Mouse (Mus musculus): Measurements from ENCODE around the gene Slc35f6. TPM values are rescaled to one million over a fixed set of nuclear protein-coding genes. Genes with fewer than 3 reads are reported as not detected.
A peak's percentile ranks its signal among the peaks of the same experiment; 100 is the strongest.

The Slc35f6 gene
- polyA plus RNA-seq, 1 experiment from 2014 or later: 28.7 TPM

DNA sequence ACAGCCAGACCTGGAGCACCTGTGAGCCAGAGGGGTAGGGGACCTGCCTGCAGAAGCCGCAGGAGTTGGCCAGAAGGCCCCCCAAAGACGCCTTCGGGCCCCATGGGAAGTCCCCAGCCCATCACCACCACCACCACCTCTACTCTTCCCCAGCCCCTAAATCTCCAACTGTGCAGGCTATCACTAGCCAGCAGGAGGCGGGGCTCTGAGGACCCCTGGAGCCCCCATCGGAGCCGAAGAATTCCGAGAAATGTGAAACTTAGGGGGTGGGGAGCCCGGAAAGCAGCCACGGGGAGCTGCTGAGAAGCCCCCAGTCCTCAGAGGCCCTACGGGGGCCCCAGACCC, 24.9 kb upstream of the Slc35f6 start:
- Histone ChIP-seq H3K27me3 (ENCODE audit: control insufficient read depth, insufficient read depth, low read length) (peaks cover 17% of the 10 kb centered on the region), H3K4me2 (ENCODE audit: low read depth) (peak overlapping the region; percentile 69), H3K36me3 (ENCODE audit: control insufficient read depth, insufficient read depth, low read length) (no peaks in the 10 kb centered on the region), H3K27ac (ENCODE audit: low read depth, low read length) (no peak overlapping the region), H3K4me1 (ENCODE audit: control insufficient read depth, insufficient read depth, low read length) (peaks cover 3% of the 10 kb centered on the region; the same call in 1 of the 2 replicates), H3K4me3 (ENCODE audit: low read depth, low read length) (peak overlapping the region; percentile 30), H3K9me3 (ENCODE audit: control insufficient read depth, low read length) (no peaks in the 10 kb centered on the region), H3K9ac (ENCODE audit: low read length) (peak overlapping the region; percentile 30; the same call in 1 of the 2 replicates)
- no peak for DNase-seq (ENCODE audit: low spot score)
- WGBS: under 1% methylated on average over 10 of the region's 10 CpGs
- no peak for ATAC-seq (ENCODE audit: insufficient read depth, low FRiP score, low TSS enrichment)

DNA sequence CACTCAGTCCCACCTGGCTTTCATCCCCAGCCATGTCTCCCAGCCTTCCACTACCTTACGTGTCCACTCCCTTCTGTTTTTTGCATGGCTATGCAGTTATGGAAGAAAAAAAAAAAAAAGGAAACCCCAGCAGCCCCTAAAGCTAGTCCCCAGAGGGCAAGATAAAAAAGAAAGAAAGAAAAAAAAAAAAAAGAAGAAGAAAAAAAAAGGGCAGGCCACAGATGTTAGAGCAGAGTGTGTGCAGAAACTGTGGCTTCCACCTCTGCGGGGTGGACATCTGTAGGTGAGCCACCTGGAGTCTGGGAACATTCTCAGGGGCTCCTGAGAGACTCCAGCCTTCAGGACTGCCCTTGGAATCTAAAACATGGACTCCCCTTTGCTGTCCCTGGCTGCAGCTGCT, 24.4 kb upstream of the Slc35f6 start:
- H3K4me3 ChIP-seq (ENCODE audit: low read depth, low read length): no peak overlapping the region
- H3K9me3 ChIP-seq (ENCODE audit: control insufficient read depth, low read length): no peaks in the 10 kb centered on the region
- ATAC-seq (ENCODE audit: insufficient read depth, low FRiP score, low TSS enrichment) (no peak), DNase-seq (ENCODE audit: low spot score) (no peak)
- peaks cover 17% of the 10 kb centered on the region for H3K27me3 ChIP-seq (ENCODE audit: control insufficient read depth, insufficient read depth, low read length)
- peaks cover 3% of the 10 kb centered on the region; the same call in 1 of the 2 replicates for H3K4me1 ChIP-seq (ENCODE audit: control insufficient read depth, insufficient read depth, low read length)
- H3K36me3 ChIP-seq (ENCODE audit: control insufficient read depth, insufficient read depth, low read length): no peaks in the 10 kb centered on the region
- no peak overlapping the region for H3K9ac ChIP-seq (ENCODE audit: low read length)
- H3K27ac ChIP-seq (ENCODE audit: low read depth, low read length): no peak overlapping the region
- no peak overlapping the region for H3K4me2 ChIP-seq (ENCODE audit: low read depth)
- 48% methylated on average over 2 of the region's 2 CpGs for WGBS

DNA sequence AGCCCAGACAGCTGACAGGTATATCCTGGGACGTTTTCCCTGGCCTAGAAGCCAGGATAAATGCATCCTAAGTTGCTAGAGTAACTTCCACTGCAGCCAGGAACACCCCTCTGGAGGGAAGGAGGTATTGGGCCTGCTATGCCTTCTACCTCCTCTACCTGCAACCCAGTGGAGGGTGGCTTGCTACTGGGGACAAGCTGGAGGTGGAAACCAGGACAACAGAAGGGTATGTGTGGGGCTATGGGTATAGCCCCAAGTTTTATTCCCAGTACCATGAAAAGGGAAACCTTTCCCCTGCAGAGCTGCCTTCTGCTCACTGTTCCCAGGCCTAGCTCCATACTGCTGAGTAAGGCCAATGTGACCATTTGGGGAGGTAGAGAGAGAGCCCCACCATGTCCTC, 23.4 kb upstream of the Slc35f6 start:
- Histone ChIP-seq H3K36me3 (ENCODE audit: control insufficient read depth, insufficient read depth, low read length) (no peaks in the 10 kb centered on the region), H3K27ac (ENCODE audit: low read depth, low read length) (no peak overlapping the region), H3K9ac (ENCODE audit: low read length) (no peak overlapping the region), H3K4me1 (ENCODE audit: control insufficient read depth, insufficient read depth, low read length) (peaks cover 3% of the 10 kb centered on the region; the same call in 1 of the 2 replicates), H3K4me3 (ENCODE audit: low read depth, low read length) (no peak overlapping the region), H3K4me2 (ENCODE audit: low read depth) (no peak overlapping the region), H3K9me3 (ENCODE audit: control insufficient read depth, low read length) (no peaks in the 10 kb centered on the region), H3K27me3 (ENCODE audit: control insufficient read depth, insufficient read depth, low read length) (peaks cover 17% of the 10 kb centered on the region)
- ATAC-seq (ENCODE audit: insufficient read depth, low FRiP score, low TSS enrichment) (no peak), DNase-seq (ENCODE audit: low spot score) (no peak)
- 35% methylated on average over 1 of the region's 1 CpGs for WGBS

DNA sequence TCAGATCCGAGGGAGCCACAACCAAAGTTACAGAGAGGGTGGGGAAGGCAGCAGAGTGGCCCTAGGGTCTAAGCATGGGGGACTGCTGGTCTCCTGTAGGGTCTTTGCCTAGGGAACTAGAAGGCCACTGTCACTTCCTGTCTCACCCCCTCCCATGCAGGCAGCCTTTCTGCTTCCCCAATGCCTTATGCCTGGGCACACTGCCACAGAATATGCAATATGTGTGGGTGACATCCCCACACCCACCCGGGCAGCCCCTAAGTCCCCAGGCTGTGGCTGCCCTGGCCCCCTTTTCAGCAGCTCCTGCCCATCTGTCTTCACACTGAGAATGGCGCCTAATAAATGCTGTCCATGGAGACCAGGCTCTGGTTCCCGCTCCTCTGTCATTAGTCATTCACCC, 22.8 kb upstream of the Slc35f6 start:
- no peak overlapping the region for H3K4me3 ChIP-seq (ENCODE audit: low read depth, low read length)
- no peak overlapping the region for H3K27ac ChIP-seq (ENCODE audit: low read depth, low read length)
- WGBS: 51% methylated on average over 4 of the region's 4 CpGs
- H3K4me2 ChIP-seq (ENCODE audit: low read depth): no peak overlapping the region
- H3K9me3 ChIP-seq (ENCODE audit: control insufficient read depth, low read length): no peaks in the 10 kb centered on the region
- DNase-seq (ENCODE audit: low spot score) (no peak), ATAC-seq (ENCODE audit: insufficient read depth, low FRiP score, low TSS enrichment) (no peak)
- H3K4me1 ChIP-seq (ENCODE audit: control insufficient read depth, insufficient read depth, low read length): peaks cover 3% of the 10 kb centered on the region; the same call in 1 of the 2 replicates
- no peaks in the 10 kb centered on the region for H3K36me3 ChIP-seq (ENCODE audit: control insufficient read depth, insufficient read depth, low read length)
- H3K9ac ChIP-seq (ENCODE audit: low read length): no peak overlapping the region
- H3K27me3 ChIP-seq (ENCODE audit: control insufficient read depth, insufficient read depth, low read length): peaks cover 17% of the 10 kb centered on the region

DNA sequence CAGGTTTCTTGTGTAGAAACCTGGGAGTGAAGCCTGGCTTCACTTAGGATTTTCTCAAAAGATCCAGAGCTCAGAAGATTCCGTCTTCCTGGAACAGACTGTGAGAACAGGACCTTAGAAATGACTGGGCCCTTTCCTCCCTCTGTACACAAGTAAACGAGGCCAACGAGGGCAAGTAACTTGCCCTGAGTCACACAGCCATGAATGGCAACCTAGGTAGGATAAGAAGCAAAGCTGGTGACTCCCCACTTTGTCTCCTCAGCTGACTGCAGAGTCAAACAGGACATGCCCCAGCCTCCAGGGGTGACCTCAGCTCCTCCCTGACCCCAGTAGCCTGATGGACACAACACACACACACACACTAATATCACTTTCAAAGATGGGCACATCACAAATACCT, 22.4 kb upstream of the Slc35f6 start:
- Histone ChIP-seq H3K4me1 (ENCODE audit: control insufficient read depth, insufficient read depth, low read length) (peaks cover 3% of the 10 kb centered on the region; the same call in 1 of the 2 replicates), H3K27me3 (ENCODE audit: control insufficient read depth, insufficient read depth, low read length) (peaks cover 17% of the 10 kb centered on the region), H3K36me3 (ENCODE audit: control insufficient read depth, insufficient read depth, low read length) (no peaks in the 10 kb centered on the region), H3K27ac (ENCODE audit: low read depth, low read length) (no peak overlapping the region), H3K4me2 (ENCODE audit: low read depth) (no peak overlapping the region), H3K4me3 (ENCODE audit: low read depth, low read length) (no peak overlapping the region), H3K9me3 (ENCODE audit: control insufficient read depth, low read length) (no peaks in the 10 kb centered on the region), H3K9ac (ENCODE audit: low read length) (no peak overlapping the region)
- DNase-seq (ENCODE audit: low spot score) (no peak), ATAC-seq (ENCODE audit: insufficient read depth, low FRiP score, low TSS enrichment) (no peak)
- WGBS: 74% methylated on average over 3 of the region's 3 CpGs

DNA sequence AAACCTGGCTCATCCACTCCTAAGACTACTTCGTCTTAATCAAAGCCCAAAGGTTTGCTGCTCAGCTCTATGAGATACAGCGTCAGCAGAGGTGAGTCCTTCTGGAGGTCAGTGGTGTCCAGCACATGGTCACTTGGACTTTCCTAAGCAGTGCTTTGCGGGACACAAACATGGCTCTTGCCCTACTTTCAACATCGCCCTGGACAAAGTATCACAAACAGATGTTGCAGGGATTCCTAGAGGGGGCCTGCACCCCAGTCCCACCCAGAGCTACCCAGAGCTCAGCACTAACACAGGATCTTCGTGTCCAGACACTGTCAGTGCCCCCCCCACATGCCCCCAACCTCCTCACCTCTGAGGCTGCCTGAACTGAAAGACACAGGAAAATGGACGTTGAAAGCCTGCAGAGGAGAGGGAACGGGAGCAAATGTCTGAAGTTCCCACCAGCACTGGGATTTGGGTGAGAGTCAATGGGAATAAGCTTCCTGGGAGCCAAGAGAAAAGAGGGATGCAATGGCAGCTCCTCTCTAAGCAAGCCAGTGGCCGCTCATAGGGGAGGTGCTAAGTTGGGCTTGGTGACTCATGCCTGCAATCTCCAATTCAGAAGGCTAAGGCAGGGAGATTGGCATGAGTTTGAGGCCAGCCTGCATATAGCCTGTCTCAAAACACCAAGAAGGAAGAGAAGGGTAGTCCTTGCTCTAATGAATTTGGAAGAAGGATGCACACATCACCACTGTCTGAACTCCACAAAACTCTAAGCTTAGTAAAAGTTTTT, 21.2 kb upstream of the Slc35f6 start:
- DNase-seq (ENCODE audit: low spot score) (no peak), ATAC-seq (ENCODE audit: insufficient read depth, low FRiP score, low TSS enrichment) (no peak)
- Histone ChIP-seq H3K9ac (ENCODE audit: low read length) (no peak overlapping the region), H3K27ac (ENCODE audit: low read depth, low read length) (no peak overlapping the region), H3K4me3 (ENCODE audit: low read depth, low read length) (no peak overlapping the region), H3K27me3 (ENCODE audit: control insufficient read depth, insufficient read depth, low read length) (peaks cover 11% of the 10 kb centered on the region), H3K4me1 (ENCODE audit: control insufficient read depth, insufficient read depth, low read length) (peaks cover 3% of the 10 kb centered on the region; the same call in 1 of the 2 replicates), H3K9me3 (ENCODE audit: control insufficient read depth, low read length) (no peaks in the 10 kb centered on the region), H3K36me3 (ENCODE audit: control insufficient read depth, insufficient read depth, low read length) (no peaks in the 10 kb centered on the region), H3K4me2 (ENCODE audit: low read depth) (no peak overlapping the region)
- WGBS: 81% methylated on average over 8 of the region's 8 CpGs

DNA sequence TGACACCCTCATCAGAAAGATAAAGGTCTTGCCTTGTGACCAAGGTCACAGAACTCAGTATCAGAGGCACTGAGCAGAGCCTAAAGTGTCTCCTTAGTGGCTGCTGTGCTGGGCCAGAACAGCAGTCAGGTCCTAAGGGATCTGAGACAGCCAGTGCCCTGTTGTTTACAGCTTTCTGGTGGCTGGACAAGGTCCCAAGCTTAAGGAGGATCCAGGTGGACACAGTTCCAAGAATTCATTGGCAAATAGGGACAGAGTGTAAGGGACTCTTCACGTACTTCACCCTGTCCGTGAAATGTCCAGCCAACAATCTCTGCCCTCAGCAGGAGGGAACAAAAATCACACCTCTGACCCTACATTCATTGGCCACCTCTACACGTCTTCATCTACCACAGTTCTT, 19.2 kb upstream of the Slc35f6 start:
- Histone ChIP-seq H3K9me3 (ENCODE audit: control insufficient read depth, low read length) (no peaks in the 10 kb centered on the region), H3K27me3 (ENCODE audit: control insufficient read depth, insufficient read depth, low read length) (no peaks in the 10 kb centered on the region), H3K36me3 (ENCODE audit: control insufficient read depth, insufficient read depth, low read length) (no peaks in the 10 kb centered on the region), H3K4me2 (ENCODE audit: low read depth) (no peak overlapping the region), H3K9ac (ENCODE audit: low read length) (no peak overlapping the region), H3K4me1 (ENCODE audit: control insufficient read depth, insufficient read depth, low read length) (no peaks in the 10 kb centered on the region), H3K4me3 (ENCODE audit: low read depth, low read length) (no peak overlapping the region), H3K27ac (ENCODE audit: low read depth, low read length) (no peak overlapping the region)
- 77% methylated on average over 3 of the region's 3 CpGs for WGBS
- DNase-seq (ENCODE audit: low spot score): no peak
- ATAC-seq (ENCODE audit: insufficient read depth, low FRiP score, low TSS enrichment): no peak

DNA sequence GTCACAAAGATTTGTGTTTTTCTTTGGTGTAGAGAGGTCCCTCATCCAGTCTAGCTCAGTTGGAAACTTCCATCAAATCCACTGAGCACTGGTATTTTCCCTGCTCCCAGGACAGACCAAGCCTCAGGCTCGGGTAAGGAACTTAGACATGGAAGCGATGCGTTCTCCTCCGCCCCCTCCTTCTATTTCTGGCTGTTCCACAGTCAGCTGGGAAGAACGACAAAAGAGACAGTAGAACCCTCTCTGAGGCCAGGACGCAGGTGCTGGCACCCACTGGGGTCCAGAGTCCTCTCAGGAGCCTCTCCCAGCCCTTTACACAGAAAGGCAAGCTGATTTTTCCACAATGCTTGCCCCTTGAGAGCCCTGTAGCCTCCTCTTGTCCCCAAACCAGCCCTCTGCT, 17.3 kb upstream of the Slc35f6 start:
- Histone ChIP-seq H3K36me3 (ENCODE audit: control insufficient read depth, insufficient read depth, low read length) (no peaks in the 10 kb centered on the region), H3K9me3 (ENCODE audit: control insufficient read depth, low read length) (no peaks in the 10 kb centered on the region), H3K27ac (ENCODE audit: low read depth, low read length) (no peak overlapping the region), H3K4me3 (ENCODE audit: low read depth, low read length) (no peak overlapping the region), H3K4me2 (ENCODE audit: low read depth) (no peak overlapping the region), H3K4me1 (ENCODE audit: control insufficient read depth, insufficient read depth, low read length) (no peaks in the 10 kb centered on the region), H3K9ac (ENCODE audit: low read length) (no peak overlapping the region), H3K27me3 (ENCODE audit: control insufficient read depth, insufficient read depth, low read length) (no peaks in the 10 kb centered on the region)
- WGBS: 82% methylated on average over 6 of the region's 6 CpGs
- no peak for ATAC-seq (ENCODE audit: insufficient read depth, low FRiP score, low TSS enrichment)
- DNase-seq (ENCODE audit: low spot score): no peak

DNA sequence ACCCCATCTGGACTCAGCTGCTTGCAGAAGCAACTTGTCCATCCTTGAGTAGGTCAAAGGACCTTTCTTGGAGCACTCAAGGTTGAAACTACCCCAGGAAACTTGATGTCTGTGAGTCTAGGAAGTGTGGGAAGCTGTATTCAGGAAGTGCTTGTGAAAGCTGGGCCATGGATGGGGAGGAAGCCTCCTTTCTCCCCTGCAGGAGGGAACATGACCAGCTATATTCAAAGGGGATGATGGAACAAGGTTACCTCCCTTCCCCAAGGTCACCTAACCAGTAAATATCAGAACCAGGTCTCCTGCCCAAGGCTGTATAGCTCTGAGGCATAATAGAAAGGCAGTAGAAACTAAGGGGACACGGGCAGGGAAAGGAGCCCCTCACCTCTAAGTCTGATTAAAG, 15.6 kb upstream of the Slc35f6 start:
- Histone ChIP-seq H3K27me3 (ENCODE audit: control insufficient read depth, insufficient read depth, low read length) (no peaks in the 10 kb centered on the region), H3K9me3 (ENCODE audit: control insufficient read depth, low read length) (no peaks in the 10 kb centered on the region), H3K9ac (ENCODE audit: low read length) (no peak overlapping the region), H3K36me3 (ENCODE audit: control insufficient read depth, insufficient read depth, low read length) (no peaks in the 10 kb centered on the region), H3K4me1 (ENCODE audit: control insufficient read depth, insufficient read depth, low read length) (no peaks in the 10 kb centered on the region), H3K4me3 (ENCODE audit: low read depth, low read length) (no peak overlapping the region), H3K4me2 (ENCODE audit: low read depth) (no peak overlapping the region), H3K27ac (ENCODE audit: low read depth, low read length) (no peak overlapping the region)
- DNase-seq (ENCODE audit: low spot score) (no peak), ATAC-seq (ENCODE audit: insufficient read depth, low FRiP score, low TSS enrichment) (no peak)
- WGBS: 67% methylated on average over 1 of the region's 1 CpGs

Data from neural tube, embryonic 11.5 days (tissue).